Mouse (Mus musculus) ES-E14 (cell line): ENCODE results near the gene Dnajc22.
"Not testable (repeated sequence)": the region's sequence is repeated elsewhere in the genome, so short reads cannot be mapped to it uniquely, and the experiment has no call there.

Experiments
- CHD2 ChIP-seq: IDR thresholded peaks from 2 replicates; pipeline ENCODE4 v1.6.1; 2014; ENCODE audit warnings: mild to moderate bottlenecking, low read depth, low read length, inconsistent platforms
- HCFC1 ChIP-seq: IDR thresholded peaks from 2 replicates; pipeline ENCODE4 v1.6.1; 2012; ENCODE audit warnings: low read length, inconsistent platforms, borderline replicate concordance; ENCODE audit not compliant: insufficient read depth
- MAFK ChIP-seq: IDR thresholded peaks from 2 replicates; pipeline ENCODE4 v1.6.1; 2014; ENCODE audit warnings: mild to moderate bottlenecking, low read depth, low read length, inconsistent platforms; ENCODE audit not compliant: insufficient read depth

GRCm38 (mm10) chr15:99045734-99046133 lies 47.2 kb upstream of the Dnajc22 start:
- TF ChIP-seq MAFK, HCFC1, CHD2: not testable (repeated sequence)
